Mouse (Mus musculus) ES-Bruce4 (cell line): ENCODE measurements around the gene Zfp423. TPM values are rescaled to one million over a fixed set of nuclear protein-coding genes. Genes with fewer than 3 reads are reported as not detected.

Experiments
- H3K27ac ChIP-seq: 2 replicates; pipeline ENCODE4 v1.5.1; 2012; ENCODE audit warnings: low read length, inconsistent platforms; ENCODE audit not compliant: insufficient read depth
- H3K27me3 ChIP-seq: 2 replicates; pipeline ENCODE4 v1.6.1; 2012; ENCODE audit warnings: mild to moderate bottlenecking, low read length, inconsistent platforms; ENCODE audit not compliant: control insufficient read depth, poor library complexity, insufficient read depth, severe bottlenecking
- H3K36me3 ChIP-seq: 2 replicates; pipeline ENCODE4 v1.6.1; 2012; ENCODE audit warnings: inconsistent platforms, mild to moderate bottlenecking, low read length, moderate library complexity; ENCODE audit not compliant: control insufficient read depth, poor library complexity, insufficient read depth, severe bottlenecking
- H3K4me1 ChIP-seq: one replicate; pipeline ENCODE4 v1.8.1; 2011; ENCODE audit warnings: low read length; ENCODE audit not compliant: control insufficient read depth, insufficient read depth
- H3K4me3 ChIP-seq: 2 replicates; pipeline ENCODE4 v1.5.1; 2011; ENCODE audit warnings: low read depth, mild to moderate bottlenecking, low read length
- H3K9ac ChIP-seq: 2 replicates; pipeline ENCODE4 v1.6.1; 2012; ENCODE audit warnings: low read depth, mild to moderate bottlenecking, inconsistent platforms; ENCODE audit not compliant: poor library complexity, severe bottlenecking
- H3K9me3 ChIP-seq: replicated peaks from 2 replicates; pipeline ENCODE4 v1.6.1; 2012; ENCODE audit warnings: mild to moderate bottlenecking, low read length, inconsistent platforms; ENCODE audit not compliant: control insufficient read depth, poor library complexity, insufficient read depth, severe bottlenecking
- CTCF ChIP-seq: IDR thresholded peaks from one replicate; pipeline ENCODE4 v1.8.1; 2011; ENCODE audit warnings: low read depth, low read length
- EP300 ChIP-seq: IDR thresholded peaks from 2 replicates; pipeline ENCODE4 v1.6.1; 2011; ENCODE audit warnings: low read depth, low read length; ENCODE audit not compliant: insufficient read depth
- POLR2A ChIP-seq: IDR thresholded peaks from one replicate; pipeline ENCODE4 v1.8.1; 2011; ENCODE audit warnings: low read length; ENCODE audit not compliant: insufficient read depth
- polyA plus RNA-seq: library from polyadenylated mRNA; stranded (reverse); fragments of >200 nt; gene quantifications from 2 replicates; pipeline ENCODE4 v1.2.4, GENCODE M21; 2011; ENCODE audit warnings: low read depth; ENCODE audit not compliant: missing spikeins, insufficient read depth, insufficient read length

The Zfp423 gene
- polyA plus RNA-seq, 1 experiment, result 14.4 TPM

DNA sequence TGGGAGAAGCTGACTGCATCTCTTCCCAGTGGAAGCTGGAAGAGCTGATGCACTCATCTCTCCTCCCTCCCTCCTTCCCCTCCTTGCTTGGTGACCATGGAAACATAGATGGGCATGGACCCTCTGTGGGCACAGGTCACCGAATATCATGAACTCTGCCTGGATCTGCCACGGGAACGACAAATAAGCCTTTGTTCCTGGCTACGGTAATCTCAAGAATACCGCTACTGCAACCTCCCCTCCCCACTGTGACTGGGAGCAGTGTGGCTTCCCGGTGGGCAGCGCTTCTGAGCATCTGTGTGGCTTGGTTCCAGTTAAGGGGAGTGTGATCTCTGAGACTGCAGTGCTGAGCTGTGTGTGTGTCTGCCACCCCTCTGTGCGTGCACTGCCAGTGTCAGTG is 274.0 kb downstream of the Zfp423 start:
- H3K27ac ChIP-seq, result no peak overlapping the region
- no peak overlapping the region for H3K4me3 ChIP-seq

GRCm38 (mm10) chr8:87682066-87682465 is 277.3 kb downstream of the Zfp423 start:
- no peak for TF ChIP-seq POLR2A
- TF ChIP-seq CTCF, result no peak
- TF ChIP-seq EP300, result no peak
- H3K36me3 ChIP-seq, result no peaks in the 10 kb centered on the region
- no peaks in the 10 kb centered on the region for H3K27me3 ChIP-seq

More for the DNA sequence above, 274.0 kb downstream of the Zfp423 start:
- H3K27me3 ChIP-seq, result no peaks in the 10 kb centered on the region
- H3K36me3 ChIP-seq, result no peaks in the 10 kb centered on the region
- TF ChIP-seq CTCF (no peak), EP300 (no peak), POLR2A (no peak)
- H3K4me1 ChIP-seq, result no peaks in the 10 kb centered on the region
- H3K9me3 ChIP-seq, result no peaks in the 10 kb centered on the region
- no peak overlapping the region for H3K9ac ChIP-seq

GRCm38 (mm10) chr8:87680034-87680433 is 279.4 kb downstream of the Zfp423 start:
- no peak overlapping the region for H3K27ac ChIP-seq
- H3K4me1 ChIP-seq, result no peaks in the 10 kb centered on the region
- 0 out of 2 replicates have a peak, but pooled peaks cover 4% of the 10 kb centered on the region for H3K9me3 ChIP-seq
- TF ChIP-seq CTCF (no peak), EP300 (no peak), POLR2A (no peak)
- H3K27me3 ChIP-seq, result no peaks in the 10 kb centered on the region
- no peaks in the 10 kb centered on the region for H3K36me3 ChIP-seq
- H3K4me3 ChIP-seq, result no peak overlapping the region
- no peak overlapping the region for H3K9ac ChIP-seq

More at GRCm38 (mm10) chr8:87682066-87682465, 277.3 kb downstream of the Zfp423 start:
- Histone ChIP-seq H3K27ac (no peak overlapping the region), H3K4me3 (no peak overlapping the region), H3K9me3 (0 out of 2 replicates have a peak, but pooled peaks cover 4% of the 10 kb centered on the region), H3K4me1 (no peaks in the 10 kb centered on the region), H3K9ac (no peak overlapping the region)

DNA sequence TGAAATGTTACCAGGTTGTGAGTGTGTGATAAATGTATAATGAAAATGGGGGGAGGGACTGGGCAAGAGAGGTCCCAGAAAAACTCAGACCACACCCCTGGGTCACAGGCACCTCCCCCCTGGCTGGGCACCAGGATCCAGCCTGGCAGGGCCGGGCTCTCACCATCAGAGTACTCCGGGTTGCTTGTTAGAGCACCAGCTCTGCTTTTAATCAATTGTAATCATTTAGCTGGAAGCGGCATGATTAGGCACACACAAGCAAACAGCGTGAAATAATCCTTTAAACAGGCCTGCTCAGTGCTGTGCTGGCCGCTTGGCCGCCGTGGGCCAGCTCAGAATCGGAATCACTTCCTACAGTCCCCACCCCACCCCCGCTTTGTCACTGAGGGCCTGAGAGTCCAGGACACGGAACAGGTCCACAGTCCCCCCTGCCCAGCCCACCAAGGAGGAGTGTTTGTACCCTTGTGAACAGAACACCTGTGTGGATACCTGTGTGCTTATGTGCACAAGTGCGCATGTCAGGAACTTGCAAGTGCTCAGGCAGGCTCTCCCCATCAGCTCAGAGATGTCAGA is 279.9 kb downstream of the Zfp423 start:
- Histone ChIP-seq H3K4me1 (no peaks in the 10 kb centered on the region), H3K9me3 (0 out of 2 replicates have a peak, but pooled peaks cover 4% of the 10 kb centered on the region), H3K36me3 (no peaks in the 10 kb centered on the region), H3K27ac (no peak overlapping the region), H3K27me3 (no peaks in the 10 kb centered on the region), H3K9ac (no peak overlapping the region), H3K4me3 (no peak overlapping the region)
- TF ChIP-seq CTCF, result no peak
- no peak for TF ChIP-seq EP300
- TF ChIP-seq POLR2A, result no peak

DNA sequence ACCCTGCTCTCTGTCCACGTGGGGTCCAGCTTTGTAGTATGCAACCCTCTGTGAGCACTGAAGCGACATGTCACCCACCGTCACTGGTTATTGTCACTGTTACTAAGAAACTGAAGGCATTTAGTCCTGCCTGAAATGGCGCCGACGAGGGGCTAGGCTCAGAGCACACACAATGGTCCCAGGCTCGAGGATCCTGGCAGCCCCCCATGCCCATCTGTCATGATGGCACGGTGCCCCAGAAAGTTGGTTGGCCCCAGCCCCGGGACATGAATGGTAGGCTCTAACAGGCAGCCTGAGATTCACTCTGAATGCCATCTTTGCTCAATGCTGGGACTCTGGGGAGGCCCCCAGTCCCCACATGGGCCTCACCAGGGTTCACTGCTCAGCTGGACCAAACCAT is 284.0 kb downstream of the Zfp423 start:
- no peak overlapping the region for H3K27ac ChIP-seq
- no peaks in the 10 kb centered on the region for H3K36me3 ChIP-seq
- H3K27me3 ChIP-seq, result no peaks in the 10 kb centered on the region
- TF ChIP-seq POLR2A (no peak), EP300 (no peak), CTCF (no peak)
- H3K4me3 ChIP-seq, result no peak overlapping the region
- H3K4me1 ChIP-seq, result no peaks in the 10 kb centered on the region
- 0 out of 2 replicates have a peak, but pooled peaks cover 4% of the 10 kb centered on the region for H3K9me3 ChIP-seq
- no peak overlapping the region for H3K9ac ChIP-seq

DNA sequence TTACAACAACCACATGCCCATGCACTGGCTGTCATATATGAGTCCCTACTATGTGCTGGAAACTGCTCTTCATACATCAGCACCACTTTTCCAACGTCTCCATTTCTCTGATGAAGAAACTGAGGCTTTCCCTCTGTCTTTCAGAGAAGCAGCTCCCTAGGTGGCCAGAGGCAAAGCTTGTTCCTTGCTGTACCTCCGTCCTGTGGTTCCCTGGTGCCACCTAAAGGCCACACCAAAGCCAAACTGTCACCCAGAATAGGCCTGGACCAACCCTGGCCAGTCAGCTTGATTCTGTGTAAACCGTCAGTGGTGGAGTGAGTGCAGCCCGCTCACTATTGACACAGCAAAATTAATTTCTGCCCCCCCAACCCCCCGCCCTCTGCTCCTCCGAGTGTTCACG is 285.2 kb downstream of the Zfp423 start:
- H3K9ac ChIP-seq, result no peak overlapping the region
- peak; percentile 28 for TF ChIP-seq CTCF
- no peak for TF ChIP-seq EP300
- TF ChIP-seq POLR2A, result no peak
- H3K9me3 ChIP-seq, result 0 out of 2 replicates have a peak, but pooled peaks cover 4% of the 10 kb centered on the region
- H3K27me3 ChIP-seq, result no peaks in the 10 kb centered on the region
- H3K4me3 ChIP-seq, result no peak overlapping the region
- H3K27ac ChIP-seq, result no peak overlapping the region
- H3K4me1 ChIP-seq, result no peaks in the 10 kb centered on the region
- no peaks in the 10 kb centered on the region for H3K36me3 ChIP-seq
